Mouse (Mus musculus): ENCODE data around the gene Ccdc57. TPM values are rescaled to one million over a fixed set of nuclear protein-coding genes. Genes with fewer than 3 reads are reported as not detected.

Gene Ccdc57
- 10 to 100 TPM in 1 of 2 experiments, 1 to 10 TPM in 1; 8.4 to 20.4 TPM for total RNA-seq (2021)
- 2.7 and 3.5 TPM in 2 replicates for polyA plus RNA-seq (2012; rRNA removed)
- long read RNA-seq, partial matches to known transcripts: 5 of 13 reads
- long read RNA-seq, other reads (novel, unspliced or antisense): 8 of 13 reads

DNA sequence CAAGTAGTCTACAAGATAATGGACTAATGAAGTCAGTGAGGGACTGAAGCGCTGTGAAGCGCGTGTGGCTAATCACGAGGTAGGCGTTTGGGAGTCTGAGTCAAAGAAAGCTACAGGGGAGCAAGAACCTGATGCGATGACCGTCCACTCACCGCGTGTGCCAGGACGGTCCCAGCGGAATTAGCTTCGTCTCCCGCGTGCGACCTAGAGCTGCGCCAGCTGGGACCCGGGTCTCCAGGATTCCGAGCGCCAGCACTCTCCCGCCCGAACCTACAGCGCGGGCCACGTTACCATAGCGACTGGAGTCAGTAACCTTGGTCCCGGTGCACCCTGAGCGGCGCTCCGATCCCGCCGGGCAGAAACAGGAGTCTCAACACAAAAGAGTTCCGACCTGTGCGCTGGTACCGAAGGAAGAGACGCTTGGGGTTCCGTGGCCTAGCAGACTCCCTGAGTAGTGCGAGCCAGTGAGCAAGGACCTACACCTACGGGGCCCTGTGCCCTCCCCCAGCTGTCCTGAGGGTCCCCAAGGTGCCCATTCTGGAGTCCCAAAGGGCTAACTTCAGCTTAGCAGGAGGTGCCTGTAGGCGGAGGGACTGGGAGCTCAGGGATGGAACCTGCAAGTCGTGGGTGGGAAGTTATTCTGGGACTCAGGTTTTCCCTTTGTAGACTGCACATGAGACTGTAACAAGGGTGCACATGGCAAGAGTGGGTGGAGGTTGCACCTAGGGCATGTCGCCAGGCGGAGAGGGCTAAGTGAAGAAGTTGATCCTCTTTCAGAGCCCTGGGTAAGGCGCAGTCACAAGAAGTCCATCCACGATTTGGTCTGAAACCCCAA lies at the start of gene Ccdc57:
Gene Ccdc57 (minus strand): TSS at position 309 of the 835 bp plus-strand sequence.
- DNase-seq: peak; percentile 93

DNA sequence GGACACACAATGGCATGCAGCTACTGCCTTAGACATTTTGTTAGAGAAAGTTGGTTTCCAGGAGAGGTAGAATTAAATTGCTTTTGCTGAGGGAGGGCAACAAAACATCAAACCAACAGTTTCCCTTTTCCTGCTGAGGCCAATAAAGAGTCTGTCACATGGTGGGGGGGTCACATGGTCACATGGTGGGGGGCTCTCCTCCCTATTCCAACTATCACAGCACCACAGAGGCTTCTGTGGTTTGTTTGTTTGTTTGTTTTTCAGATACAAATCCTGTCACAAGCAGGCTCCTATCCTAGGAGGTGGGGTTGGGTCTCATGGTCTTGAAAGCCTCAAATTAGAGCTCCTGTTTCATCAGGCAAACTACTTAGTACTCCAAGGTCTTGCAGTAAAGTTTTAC lies 49.8 kb upstream of the Ccdc57 start:
- DNase-seq: no peak

DNA sequence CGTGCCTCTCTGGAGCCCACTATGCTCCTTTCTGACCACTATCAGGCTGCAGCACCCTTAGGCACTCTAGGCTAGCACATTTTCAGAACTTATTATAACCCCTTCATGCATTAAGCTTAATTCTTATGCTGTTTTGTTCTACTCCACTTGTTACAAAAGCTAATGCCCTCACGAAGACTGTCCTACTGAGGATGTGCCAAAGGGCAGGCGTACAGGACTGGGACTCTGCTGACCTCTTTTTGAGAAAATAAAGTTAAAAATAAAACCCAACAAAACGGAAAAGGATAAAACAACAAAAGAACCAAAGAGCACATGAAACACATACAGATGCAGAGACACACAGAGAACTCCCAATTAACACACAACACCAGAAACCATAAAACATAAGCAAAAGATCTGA lies 49.0 kb upstream of the Ccdc57 start:
- DNase-seq: no peak

DNA sequence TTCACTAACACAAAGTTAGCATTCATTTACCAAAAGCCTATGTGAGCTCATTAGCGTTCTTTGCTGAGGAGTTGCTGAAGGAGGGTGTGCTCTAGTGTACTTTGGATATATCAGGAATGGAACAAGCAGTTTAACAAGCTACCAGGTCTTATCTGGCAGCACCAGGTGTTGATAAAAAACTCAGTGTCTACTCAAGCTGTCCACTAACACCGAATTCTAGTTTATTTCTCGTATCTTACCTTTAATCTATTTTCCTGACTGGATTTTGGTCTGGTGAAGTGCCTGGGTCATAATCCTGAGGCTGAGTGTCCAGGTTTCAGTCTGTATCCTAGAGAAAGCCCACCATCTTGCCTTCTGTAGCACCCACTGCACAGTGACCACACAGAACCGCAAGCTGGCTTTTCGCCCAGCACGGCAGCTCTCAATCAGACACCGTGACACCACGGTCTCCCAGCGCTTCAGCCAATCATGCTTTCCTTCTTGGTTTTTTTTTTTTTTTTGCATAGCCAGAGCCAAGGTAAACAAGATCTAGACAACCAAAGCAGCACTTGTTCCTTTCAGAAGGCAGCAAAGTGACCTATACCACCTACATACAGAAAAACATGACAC lies 47.9 kb upstream of the Ccdc57 start:
- DNase-seq: peak; percentile 64

DNA sequence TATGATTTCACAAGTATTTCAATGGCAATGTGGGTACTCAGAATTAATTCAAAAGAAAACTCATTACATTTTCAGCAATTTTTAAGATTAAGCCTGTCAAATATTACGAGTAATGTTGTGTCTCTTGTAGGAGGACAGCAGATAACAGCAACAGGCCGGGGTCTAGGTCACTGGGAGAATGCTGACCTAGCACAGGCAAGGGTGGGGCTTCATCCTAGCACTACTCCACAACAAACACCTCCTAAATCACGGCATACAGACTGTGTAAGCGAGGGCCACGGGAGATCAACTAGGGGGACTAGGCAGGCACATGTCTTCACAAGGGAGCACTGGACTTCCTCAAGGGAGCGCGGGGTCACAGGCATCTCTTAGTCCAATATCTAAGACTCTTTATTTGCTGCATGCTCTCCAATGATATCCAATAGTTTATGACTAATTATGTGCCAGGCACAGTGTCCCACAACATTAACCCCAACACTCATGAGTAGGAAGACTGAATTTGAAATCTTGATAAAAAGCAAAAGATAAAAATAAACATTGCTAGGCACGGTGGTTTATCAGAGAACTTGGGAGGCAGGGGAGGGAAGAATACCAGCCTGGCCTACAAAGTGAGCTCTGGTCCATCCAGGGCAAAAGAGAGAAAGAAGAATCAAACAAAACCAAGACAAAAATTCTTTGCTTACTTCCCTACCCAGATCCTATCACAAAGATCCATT lies 47.2 kb upstream of the Ccdc57 start:
- DNase-seq: no peak

DNA sequence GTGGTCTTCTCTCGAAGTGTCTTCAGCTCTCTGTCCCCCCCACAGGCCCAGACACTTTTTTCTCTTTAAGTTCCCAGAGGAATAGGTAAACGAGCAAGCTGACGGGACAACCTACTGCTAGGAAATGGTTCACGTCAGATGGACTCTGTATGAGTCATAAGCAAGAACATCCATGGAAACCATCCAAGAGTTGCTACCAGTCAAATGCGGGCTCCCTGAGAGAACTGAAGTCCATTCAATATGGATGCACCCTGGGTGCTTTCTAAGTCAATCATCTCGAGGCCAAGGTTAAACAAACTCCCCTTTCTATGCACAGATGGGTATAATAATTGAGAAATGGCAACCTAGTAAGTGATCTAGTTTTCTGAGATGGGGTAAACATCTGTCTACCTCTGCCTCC lies 40.6 kb upstream of the Ccdc57 start:
- peak; percentile 60 for DNase-seq

DNA sequence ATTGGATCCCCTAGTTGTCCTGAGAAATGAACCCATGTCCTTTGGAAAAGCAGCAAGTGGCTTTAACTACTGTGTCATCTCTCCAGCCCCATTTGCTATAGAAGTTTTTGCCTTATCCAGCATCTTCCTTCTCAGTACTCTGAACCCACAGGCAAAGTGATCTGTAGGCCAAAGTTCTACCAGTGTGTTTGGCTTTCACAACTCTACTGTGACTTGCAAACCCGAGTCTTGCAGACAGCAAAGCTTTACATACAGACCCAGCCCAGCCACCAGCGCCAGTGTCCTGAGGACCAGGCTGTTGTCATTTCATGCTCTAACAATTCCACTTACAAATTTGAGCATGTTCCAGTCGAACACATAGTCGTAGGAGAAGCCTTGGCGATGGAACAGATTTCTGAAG lies 38.6 kb upstream of the Ccdc57 start:
- no peak for DNase-seq

DNA sequence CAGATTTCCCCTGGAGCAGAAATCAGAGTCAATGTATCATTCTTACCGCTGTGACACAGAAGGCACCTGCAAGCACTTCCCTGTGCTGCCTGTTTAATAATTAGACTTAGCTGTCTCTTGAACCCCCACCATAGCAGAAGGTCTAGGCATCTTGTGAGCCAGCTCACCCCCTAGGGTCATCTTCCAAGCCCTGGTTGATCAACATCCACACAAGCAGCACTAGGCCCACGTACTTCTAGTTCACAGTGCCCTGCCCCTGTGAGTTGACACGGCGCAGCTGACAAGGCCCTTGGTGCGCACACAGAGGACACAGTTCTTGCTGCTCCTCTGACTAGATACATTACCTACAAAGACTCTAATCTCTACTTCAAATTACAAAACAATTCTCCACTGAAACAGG lies 37.1 kb upstream of the Ccdc57 start:
- no peak for DNase-seq

DNA sequence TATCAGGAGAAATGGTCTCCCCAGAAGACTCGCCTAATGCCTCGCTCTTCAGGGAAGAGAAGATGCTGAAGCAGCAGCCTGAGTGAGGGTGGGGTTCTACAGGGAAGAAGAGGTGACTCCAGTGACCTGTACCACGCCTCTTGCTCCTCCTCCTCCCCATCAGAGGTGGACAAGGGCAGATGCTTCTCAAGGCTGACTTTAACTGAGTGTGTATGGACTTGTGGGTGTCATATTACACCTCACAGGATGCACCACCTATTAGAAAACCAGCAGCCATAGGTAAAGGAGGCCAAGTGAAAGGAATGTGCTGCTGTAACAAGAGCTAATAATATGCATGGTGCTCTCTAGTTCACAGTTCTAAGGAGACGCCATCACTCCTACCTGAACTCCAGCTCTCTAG lies 32.9 kb upstream of the Ccdc57 start:
- DNase-seq: no peak

DNA sequence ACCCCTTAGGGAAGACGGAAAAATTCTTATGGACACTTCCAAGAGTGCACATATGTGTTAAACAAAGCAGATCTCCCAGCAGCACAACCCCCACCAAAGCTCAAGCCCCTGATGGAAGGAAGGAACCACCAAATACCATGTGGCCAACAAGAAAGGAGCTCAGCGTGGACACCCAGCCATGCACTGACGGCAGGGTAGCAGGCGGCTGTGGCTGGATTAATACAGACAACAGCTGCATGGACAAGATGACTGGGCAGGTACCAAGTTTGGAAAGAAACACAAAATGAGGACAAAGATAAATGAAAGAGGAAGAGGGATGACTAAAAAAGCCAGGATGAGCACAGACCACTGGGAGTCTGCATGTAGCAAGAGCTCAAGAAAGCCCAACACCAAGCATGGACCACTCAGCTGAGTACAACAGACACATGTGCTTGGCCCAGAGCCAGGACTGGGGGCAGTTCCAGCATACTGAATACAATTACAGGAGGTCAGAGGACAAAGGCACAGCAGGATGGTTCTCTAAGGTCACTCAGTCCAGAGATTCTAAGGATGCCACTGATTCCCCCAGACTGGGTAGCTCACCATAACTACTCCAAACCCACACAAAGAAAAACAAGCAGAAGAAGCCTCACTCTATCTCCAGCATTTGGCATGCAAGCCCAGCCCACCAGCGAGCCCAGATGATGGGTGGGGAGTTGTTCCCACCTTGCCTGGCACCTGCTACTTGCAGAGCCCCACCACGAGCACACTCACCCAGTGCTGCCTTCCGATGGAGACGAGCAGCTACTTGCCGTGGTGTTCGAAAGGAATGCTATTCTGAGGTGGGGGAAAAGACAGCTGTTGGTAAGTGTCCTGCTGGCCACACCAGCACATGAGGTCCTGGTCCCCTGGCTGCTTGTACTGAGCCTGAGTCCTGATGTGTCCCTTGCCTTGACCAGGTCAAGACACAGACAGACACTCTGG lies 31.8 kb upstream of the Ccdc57 start:
- DNase-seq: no peak

DNA sequence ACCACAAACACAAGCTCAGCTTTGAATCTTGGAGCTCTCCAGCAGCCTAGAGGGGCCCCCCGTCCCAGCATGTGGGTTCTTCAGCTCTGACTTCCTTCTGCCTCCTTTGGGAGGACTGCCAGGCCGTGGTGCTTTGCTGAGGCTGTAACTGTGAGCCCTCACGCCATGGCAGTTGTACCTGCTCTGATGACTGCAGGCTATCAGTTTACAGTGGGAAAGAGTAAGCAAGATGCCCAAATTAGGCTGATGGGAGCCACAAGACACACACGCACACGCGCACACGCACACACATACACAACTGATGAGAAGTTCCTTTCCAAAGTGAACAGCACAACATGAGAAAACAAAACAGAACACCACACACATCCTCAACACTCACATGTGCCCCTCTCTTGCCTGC lies 30.2 kb upstream of the Ccdc57 start:
- DNase-seq: no peak

DNA sequence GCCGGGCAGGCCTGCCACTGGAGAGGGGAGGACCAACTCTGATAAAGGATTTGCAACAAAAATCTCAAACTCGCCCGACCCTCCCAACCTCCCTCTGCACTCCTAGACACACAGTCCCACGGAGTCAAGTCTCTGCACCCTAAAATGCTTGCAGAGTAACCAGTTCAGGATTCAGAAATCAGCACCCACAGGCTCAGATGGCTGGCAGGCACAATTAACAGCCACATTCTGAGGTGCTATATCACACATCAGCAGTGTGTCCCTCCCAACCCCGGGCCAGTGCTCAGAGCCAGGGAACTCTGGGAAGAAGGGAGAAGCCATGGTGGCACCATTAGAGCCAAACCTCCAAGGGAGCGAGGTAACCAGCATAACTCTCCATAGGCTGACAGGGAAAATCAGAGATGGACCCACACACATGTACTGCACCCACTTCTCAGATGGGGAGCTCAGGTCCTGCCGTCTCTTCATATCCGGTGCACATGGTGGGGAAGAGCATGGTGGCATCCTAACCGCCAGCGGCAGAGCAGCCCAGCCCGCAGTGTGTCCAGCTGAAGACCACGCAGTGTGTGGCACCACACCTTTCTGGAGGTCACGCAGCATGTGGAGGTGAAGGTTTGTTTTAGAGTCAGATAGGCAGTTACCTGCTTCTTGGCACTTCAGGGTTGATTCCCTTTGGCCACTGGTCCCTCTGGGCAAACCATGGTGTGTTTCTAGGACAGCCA lies 29.5 kb upstream of the Ccdc57 start:
- no peak for DNase-seq

DNA sequence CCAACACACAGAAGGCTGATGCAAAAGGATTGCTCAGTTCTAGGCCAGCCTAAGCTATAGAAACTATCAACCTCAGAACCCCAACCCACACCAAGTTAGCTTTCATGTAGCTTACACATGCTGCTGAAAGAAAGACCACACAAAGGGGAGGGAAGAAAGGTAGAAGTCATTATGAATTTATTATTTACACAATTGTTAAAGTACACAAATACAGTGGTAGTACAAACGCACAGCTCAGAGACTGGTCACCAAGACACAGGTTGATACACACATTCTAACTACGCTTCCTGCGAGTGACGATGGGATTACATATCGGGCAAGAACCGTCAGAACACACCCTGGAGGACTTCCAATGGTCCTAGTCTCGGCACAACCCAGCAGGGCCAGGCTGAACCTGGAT lies 28.9 kb upstream of the Ccdc57 start:
- DNase-seq: no peak

DNA sequence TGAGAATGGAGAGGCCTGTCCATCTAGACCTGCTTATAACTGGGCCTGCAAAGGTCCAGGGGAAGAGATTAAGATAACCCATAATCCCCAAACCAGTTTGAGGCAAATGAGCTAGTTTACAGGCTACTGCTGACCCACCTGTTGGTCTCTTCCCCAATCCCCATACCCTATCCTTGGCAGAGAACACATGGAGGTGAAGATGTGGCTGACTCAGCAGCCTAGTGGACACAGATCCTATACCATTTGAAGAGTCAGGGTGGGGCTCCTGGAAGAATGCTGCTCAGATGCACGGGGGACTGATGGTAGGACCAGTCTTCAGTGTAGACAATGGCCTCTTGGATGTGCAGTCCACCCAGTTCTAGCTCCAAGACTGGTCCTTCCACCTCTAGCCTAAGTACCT lies 27.6 kb upstream of the Ccdc57 start:
- no peak for DNase-seq

DNA sequence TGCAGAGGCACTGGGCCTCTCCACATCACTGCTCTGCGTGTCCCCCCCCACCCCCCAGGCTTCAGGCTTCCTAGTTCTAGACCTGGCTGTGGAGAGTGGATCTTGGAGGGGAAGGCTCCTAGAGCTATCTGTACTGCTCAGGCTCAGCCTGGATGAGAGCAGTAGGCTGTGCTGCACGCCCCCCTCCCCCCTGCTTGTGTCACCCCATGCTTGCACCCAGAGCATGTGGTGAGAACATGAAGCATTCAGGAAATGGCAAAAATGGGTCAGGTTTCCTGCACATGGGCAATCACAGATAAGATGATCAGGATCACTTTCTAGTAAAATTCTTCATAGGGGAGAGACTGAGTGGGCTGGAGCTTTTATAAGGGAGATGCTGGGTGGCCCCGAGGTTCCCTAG lies 26.9 kb upstream of the Ccdc57 start:
- DNase-seq: no peak

DNA sequence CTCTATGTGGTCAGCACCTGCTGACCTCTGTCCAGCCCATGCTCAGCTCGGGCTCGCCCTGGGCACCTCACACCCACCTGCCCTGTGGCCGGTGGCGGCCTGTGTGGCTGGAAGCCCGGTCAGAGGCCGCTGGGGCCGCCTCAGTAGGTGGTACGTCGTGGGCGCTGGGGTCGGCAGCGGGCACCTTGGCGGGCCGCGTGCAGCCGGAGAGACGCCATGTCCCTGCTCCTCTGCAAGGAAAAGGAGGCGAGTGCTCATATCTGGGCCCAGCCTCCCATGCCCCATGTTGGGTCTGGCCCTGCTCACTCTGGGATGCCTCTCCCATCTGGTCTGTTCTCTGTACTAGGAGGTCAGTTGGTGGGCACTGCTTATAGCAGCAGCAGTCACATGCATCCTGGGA lies 26.4 kb upstream of the Ccdc57 start:
- DNase-seq: no peak

DNA sequence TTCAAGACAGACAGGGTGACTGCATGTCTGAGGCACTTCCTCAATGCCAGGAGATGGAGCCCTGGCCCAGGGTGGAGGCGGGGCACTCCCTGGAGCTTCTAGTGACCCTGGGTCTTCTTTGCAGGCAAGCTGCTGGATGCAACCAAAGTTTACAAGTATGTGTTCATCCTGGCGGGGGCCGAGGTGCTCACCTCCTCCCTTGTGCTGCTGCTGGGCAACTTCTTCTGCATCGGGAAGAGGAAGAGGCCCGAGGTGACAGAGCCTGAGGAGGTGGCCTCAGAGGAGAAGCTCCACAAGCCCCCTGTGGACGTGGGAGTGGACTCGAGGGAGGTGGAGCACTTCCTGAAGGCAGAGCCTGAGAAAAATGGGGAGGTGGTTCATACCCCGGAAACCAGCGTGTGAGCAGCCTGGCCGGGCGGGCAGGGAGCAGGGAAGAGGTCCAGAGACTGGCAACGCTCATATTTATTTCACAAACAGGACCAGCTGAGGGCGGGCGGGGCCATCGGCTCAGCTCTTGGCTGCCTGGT lies 25.1 kb upstream of the Ccdc57 start:
- no peak for DNase-seq

DNA sequence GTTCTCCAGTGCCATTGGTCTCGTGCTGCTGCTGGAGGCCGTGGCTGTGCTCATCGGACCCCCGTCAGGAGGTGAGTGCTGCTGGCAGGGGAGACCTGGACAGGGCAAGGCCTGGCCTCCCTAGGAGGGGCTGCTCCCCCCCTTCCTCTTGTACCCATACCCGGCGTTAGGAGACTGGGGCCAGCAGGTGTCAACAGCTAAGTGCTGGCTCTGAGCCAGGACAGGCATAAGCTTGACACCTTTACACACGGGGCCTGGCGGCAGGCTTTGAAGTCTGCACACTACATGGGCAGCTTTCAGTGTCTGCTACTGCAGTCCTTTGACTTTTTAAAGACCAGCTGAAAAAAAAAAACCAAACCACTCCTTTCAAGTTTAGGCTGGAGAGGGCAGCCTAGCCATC lies 24.4 kb upstream of the Ccdc57 start:
- DNase-seq: no peak

DNA sequence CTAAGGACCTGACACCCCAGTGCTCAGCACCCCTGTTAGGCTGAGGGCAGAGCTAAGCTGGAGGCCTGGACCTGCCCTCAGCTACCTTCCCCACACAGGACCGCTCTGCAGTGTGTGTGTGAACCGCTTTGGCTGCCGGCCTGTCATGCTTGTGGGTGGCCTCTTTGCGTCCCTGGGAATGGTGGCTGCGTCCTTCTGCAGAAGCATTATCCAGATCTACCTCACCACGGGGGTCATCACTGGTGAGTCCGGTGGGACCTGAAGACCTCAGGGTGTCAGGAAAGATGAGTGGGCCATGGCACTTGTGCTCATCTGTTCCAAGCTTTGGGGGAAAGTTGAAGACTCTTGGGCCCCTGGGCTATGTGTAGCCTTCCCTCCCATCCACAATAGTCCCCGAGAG lies 23.0 kb upstream of the Ccdc57 start:
- no peak for DNase-seq

DNA sequence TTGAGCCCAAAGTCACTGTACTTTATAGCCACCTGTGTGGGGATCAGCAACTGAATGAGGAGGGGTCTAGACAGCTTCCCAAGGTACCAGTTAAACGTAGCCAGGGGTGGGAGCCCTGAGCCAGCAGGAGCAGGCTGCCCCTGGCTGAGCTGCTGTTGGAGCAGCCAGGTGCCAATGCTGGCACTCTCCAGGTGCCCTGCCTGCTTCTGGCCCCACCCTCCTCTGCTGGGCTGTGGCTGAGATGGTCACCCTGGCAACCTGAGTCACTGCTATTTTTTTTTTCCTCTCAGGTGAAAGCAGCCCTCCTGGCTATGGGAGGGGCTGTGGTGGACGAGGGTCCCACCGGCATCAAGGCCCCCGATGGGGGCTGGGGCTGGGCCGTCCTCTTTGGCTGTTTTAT lies 22.3 kb upstream of the Ccdc57 start:
- DNase-seq: no peak
